Mouse (Mus musculus) embryo, embryonic 11 days (tissue): ENCODE measurements around the gene Otoa.

Experiments used
- DNase-seq: peaks from one replicate; pipeline ENCODE4 v3.0.0-alpha.2; 2015

Gene Otoa

DNA sequence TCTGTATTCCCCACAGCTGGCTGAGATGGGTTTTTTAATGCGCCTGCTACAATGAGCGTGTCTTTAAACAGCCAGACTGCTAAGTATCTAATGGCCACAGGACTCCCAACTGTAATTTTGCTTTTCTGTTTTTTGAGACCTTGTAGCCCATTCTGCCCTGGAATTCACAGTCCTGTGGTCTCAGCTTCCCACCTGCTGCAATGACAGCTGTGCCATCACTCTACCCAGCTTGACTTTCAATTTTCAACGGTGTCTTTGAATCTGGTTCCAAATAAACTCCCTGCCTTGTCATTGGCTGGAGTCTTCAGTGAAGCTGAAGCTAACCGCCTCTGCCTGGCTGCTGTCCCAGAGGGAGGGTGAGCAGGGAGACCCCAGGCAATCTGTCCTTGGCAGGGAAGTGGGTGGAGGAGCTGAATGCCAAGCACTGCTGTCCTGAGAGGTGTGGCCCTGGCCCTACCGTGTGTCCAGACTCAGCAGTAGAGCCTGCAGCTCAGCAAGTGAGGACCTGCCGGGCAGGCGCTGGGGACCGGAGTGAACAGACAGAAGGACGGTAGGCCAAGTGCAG lies 1.6 kb downstream of the Otoa start:
- DNase-seq, result no peak

DNA sequence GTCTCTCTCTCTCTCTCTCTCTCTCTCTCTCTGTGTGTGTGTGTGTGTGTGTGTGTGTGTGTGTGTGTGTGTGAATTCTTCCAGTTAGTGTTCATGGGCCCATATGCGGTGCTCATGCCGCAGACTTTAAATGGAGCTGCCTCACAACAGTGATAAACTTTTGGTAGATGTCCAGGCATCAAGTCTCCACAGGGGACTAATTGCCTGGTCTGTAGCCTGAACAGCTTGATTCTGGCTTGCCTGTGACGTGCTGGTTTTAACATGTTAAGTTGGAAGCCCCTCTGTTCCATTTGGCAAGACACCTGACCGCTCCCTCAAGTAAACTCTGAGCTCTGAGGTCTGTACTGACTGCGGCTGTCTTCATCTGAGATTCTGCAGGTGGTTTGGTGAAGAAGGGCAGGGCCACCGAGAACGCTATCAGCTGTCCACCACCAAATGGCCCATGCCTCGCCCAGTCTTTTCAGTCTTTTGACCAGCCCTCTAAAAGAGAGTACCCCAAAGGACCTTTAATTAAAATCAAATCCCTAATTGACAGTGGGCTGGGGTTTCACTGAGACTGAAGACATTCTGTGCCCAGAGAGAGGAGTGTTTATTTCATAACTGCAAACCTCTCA lies 3.5 kb downstream of the Otoa start:
- no peak for DNase-seq

DNA sequence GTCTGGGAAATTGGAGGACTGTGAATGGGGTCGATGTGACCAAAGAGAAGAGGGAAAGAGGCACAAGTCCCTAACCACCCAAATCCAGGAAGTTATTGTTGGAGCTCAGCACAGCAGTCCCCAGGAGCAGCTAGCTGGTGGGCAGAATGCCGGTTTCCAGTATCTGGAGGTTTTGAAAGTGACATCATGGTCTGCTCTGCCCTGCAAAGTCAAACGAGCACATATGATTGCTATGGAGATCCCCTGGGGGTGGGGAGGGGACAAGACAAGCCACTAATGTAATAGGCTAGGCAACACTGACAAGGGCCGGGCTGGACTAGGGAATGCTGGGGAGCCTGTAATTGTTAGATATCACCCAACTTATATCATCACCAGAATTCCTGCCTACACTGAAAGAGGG lies 4.0 kb downstream of the Otoa start:
- peak; percentile 31 for DNase-seq

DNA sequence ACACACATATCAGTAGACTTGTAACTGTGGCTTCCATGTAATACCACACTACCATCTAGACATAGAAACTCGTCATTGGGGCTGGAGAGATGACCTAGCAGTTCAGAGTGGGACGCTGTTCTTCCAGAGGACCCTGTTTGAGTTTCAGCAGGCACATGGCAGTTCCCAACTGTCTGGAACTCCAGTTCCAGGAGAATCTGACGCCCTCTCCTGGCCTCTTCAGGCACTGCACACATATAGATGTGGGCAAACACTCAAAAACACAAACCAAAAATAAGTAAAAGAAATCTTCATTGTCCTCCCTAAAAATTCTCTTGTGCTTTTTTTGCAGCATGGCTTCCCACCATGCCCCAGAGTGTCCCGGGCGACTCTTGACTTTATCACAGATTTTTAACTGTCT lies 7.3 kb downstream of the Otoa start:
- DNase-seq, result no peak

DNA sequence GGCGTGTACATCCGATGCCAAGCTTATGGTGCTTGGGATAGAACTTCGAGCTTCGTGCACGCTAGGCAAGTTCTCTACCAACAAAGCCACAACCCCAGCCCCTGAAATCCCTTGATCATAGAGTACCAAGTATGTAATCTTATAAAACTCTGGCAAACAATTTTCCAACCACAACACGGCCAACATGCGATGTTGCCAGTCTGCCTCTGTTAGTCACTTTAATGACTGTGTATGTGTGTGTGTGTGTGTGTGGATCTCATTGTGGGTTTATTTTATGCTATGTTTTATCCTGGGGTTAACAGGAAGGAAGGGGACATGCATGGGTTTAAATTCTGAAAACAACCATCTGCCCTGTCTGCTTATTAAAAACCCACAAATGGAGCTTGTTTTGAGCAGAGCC lies 9.3 kb downstream of the Otoa start:
- DNase-seq, result no peak

DNA sequence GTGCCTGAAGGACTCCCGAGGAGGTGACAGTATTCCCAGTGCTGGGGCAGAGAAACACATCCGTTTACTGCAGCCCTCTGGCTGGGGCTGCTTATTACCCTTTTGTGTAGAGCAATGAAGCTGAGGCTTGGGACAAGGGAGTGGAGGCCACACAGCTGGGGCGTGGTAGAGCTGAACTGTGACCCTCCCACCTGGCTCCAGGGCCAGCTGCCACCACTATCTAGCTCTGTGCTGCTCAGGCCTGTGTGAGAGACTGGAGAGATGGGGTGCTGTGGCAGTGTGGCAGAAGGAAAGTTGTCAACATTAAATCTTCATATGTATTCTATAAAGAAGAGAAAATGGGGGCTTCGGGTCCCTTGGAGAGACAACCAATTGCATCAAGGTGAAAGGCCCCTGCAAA lies 11.6 kb downstream of the Otoa start:
- no peak for DNase-seq

DNA sequence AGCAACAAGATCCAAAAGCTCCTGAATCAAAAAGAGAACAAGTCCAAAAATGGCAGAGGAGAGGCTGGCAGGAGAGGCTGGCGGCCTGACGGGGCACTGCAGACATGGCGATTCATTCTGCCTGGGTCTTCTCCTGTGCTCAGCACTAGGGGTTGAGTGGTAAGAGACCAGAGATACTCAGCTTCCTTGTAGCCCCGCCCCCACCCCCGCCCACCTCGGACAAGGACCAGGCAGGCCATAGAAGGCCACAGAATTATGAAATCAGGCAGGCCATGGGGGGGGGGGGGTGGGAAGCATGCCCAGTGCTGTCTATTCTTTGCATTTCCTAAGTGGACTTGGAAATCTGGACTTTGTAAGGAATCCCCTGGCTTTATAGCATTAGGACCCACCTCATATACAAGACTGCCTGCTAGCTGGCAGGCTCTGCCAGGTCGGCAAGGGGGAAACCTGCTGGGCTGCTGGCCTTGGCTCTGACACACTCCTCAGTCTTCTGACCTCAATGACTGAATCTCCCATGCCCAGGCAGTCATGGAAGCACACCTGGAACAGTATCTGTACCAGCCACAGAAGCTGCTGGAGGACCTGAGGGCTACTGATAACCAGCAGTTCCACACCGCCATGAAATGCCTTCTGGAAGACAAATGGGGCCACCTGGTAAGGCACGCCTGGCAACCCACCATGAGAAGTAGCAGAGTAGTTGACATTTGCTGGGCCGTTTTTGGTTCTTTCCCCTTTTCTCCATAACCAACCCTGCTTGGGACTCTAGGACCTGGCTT lies 17.4 kb downstream of the Otoa start:
- no peak for DNase-seq

DNA sequence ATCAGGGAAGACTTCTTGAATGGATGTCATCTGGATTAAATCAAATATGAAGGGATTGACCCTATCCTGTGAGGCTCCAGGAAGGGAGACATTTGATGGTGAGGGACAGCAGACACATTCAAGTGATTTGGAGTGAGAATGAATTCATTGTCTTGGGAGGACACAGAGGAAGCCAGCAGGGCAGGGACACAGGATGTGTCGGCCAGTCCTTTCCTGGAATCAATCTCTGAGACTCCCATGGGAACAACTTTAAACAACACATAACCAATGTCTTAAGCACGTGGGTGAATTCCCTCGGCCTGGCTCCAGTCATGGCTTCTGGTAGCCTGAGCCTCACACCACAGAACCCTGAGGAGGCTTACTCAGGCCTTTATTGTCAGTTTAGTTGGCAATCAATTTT lies 26.4 kb downstream of the Otoa start:
- DNase-seq, result no peak

DNA sequence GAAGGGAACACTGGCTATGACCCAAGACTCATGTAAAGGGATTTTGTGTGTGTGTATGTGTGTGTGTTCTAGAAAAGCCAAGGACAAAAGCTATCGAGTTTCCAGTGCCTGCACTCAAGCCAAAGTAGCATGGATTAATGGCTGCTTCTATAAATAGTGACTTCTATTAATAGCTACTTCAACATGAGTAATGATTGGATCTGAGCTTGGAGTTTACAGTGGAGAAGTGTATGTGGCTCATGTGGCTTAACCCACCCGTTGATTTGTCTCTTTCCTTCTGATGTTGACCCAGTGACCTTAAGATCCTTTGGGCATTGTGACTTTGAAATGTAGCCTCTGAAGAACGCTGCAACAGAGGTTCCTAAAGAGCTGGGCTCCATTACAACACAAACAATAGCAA lies 29.9 kb downstream of the Otoa start:
- no peak for DNase-seq

DNA sequence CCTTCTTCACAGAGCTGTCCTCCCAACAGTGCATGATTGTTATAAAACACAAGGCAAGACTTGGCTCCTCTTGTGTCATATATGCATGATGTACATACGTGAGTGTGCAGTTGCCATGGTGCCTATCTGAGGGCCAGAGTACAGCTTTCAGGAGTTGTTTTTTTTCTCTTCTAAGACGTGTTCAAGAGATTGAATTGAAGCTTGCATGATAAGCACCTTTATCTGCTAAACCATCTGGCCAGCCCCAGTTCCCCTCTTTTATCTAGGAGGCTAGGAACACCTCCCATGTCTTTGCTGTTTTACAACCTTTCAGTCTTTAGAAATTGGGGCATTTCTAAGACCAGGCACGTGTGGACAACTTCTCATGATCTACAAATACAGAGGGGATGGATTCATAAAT lies 30.3 kb downstream of the Otoa start:
- DNase-seq, result no peak

DNA sequence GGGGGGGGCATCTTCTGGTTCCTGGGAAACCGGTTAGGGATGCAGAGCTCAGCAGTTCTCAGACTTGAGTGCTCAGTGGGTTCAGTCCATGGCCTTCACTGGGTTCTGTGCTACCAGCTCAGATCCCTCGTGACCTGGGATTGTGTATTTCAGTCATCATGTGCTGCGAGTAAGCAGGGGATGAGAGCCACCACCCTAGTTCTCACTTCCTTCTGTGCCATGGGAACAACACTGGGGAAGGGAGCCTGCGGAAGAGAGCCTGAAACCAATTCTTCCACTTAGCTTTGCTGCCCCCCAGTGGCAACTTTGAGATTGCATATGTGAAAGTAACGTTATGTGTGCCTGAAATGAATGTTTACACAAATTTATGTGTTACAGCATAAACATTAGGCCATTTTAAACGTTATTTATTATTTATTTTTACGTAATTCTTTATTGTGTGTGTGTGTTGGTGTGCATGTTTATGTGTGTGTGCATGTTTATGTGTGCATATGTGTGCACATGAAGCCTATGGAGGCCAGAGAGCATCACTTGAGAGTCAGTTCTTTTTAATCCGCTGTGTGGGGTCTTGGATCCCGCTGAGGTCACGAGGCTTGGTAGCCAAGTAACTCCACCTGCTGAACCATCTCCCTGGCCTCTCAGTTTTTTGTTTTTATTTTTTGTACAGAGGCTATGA lies 38.8 kb downstream of the Otoa start:
- DNase-seq, result peak; percentile 87

DNA sequence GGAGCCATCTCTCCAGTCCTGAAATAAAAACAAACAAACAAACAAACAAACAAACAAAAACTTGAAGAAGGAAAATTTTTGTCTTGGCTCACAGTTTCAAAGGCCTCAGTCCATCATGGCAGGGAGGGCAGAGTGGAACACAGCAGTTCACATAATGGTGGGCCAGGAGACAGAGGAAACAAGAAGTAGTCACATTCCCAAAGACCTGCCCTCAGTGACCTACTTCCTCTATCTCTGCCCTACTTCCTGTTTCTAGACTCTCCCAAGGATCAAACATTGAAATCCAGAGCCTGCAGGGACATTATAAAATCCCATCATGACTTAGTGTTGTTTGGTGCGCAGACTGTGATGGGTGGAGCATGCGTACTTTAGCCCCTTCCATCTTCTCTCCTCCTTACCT lies 49.4 kb downstream of the Otoa start:
- DNase-seq, result no peak

DNA sequence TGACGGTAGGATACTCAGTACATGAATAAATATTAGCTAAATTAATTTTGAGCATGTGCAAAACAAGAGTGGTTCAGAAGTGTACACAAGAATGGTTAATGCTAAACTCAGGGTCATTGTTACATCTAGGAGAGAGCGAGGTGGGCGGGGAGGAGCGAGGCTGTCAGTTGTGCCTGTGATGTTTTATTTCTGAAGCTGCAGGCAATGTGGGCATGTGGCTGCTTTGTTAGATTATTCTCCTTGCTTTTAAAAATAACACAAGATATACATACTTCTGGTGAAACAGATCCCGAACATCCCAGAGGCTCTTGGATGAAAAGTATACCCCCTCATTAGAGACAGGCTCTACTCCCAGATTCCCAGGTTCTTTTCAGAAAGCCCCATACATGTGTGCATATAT lies 59.8 kb downstream of the Otoa start:
- no peak for DNase-seq

DNA sequence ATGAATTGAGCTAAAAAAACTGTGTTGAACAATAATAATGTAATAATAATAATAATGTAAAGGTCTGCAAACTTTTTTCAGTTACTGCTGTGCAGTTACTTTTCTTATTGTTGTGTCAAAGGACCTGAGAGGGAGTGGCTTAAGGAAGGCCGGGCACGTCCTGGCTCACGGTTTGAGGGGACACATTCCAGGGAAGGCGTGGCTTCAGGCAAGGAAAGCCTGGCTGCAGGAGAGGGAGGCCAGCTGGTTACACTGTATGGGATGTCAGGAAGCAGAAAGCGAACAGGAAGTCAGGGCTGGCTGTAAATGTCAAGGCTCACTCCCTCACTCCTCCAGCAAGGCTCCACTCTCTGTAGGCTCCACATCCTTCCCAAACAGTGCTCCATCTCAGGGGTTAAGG lies 69.2 kb downstream of the Otoa start:
- DNase-seq, result no peak

DNA sequence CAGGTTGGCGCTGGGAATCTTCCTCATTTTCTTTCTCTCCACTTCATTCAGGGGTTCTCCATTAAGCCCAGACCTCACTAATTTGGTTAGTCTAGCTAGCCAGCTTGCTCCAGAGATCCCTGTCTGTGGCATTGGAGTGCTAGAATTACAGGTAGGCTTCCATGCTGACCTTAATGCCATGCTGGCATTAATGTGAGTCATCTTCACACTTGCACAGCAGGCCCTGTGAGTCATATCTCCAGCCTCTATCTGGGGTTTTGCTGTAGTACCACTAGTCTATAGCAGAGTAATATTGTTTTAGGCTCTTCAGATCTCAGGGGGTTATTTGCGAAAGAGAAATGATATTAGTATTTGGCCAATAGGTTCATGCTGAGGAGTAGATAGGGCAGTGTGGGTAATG lies 70.7 kb downstream of the Otoa start:
- no peak for DNase-seq

DNA sequence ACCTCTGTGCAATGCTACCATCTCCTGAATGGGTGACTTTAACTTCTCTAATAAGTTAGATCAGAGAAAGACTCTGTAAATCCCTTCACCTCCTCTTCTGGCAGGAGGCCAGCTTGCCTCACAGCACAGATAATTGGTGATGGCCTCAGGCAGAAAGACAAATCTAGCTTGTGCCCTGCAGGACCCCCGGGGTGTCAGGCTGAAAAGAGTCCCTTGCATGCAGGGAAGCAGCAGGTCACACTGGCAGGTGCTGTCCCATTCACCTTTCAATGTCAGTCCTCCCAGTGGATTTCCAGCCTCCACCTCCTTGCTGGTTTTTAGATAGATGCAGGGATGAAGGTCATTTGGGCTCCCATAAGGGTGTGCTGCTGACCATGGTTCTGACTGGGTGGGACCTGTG lies 84.2 kb downstream of the Otoa start:
- peak; percentile 12 for DNase-seq

DNA sequence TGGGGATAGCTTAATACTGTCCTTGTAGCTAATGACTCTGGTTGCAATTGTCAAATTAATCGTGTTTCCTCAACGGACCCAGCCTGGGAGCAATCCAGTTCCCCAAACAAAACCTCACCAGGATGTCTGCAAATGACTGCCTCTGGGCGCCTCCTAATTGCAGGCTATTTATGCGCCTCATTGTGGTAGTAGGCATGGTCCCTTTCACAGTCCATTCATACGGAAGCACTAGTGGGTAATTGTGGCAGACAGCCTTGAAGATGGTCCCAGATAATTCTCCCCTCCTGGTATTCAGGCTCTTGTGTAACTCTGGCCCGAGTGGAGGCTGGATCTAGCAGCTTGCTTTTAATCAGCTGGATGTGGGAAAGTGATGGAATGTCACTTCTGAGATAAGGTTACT lies 90.4 kb downstream of the Otoa start:
- DNase-seq, result peak; percentile 7

DNA sequence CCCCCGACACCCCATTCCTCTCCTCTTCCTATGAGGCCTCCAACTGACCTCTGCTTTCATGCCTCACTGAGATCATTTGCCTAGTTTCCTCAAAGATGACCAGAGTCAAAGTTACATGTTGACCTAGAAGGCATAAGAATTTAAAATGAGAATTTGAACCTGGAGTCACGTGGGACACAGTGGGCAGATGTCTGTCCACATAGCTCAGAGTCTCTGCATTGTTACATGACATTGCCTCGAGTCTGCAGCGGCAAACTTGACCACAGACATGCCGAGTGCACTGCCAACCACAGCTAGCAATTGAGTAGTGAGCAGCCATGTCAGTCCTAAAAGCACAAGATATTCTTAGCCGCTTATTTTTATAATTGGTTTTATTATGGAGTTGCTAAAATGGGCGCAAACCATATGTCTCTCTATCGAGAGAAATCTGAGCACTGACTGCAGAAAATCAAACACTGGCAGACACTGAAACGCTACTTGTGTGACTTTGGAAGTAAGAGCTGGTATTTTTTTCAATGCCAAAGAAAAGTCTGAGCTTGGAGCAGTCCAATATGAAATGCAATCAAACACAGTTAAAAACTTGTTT lies 105.8 kb downstream of the Otoa start:
- DNase-seq, result no peak

DNA sequence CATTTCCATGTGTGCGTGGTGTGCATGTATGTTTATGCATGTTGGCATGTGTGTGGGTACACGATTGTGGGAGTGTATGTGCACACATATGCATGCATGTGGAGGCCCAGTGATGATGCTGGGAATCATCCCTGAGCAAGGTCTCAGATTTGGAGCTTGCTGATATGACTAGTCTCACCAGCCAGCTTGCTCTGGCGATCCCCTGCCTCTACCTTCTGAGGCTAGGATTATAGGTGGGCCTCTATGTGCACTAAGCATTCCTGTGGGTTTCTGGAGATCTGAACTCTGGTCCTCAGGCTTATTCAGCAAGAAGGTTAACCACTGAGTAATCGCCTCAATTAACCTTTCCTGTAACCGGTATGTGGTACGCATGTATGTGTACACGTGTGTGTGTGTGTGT lies 107.5 kb downstream of the Otoa start:
- DNase-seq, result no peak

DNA sequence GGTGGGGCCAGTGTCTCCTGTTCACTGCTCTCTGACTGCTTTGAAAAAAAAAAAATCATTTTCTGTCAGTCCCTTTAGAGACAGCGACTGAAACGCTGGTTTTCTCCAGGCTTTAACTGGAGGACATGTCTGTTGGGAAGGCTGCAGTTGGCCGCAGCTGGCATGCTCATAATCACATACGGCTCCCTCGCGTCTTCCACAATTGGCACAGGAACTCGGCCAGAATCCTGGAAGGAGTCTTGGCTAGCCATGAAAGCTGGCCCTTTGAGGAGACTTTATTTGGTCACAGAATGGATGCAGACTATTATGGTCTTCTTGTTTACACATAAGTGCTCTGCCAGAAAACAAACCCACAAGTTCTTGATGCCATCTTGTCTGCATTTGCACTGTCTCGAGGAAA lies 117.5 kb downstream of the Otoa start:
- DNase-seq, result no peak

DNA sequence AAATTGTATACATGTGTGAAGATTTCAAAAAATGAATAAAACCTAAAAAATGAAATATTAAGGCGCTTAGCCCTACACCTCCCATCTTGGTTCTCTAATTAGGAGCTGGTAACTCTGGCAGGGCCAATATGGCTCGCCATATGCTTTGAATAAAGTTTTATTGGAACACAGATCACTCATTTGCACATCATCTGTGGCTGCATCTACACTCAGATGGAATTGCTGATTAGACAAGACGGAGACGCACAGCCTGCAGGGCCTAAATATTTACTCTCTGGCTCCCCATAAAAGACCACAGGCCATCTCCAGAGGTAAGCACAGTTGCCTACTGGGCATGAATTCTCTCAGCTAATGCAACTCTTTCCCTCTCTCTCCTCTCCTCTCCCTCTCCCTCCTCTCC lies 130.4 kb downstream of the Otoa start:
- DNase-seq, result no peak
